Mouse (Mus musculus) left cerebral cortex, adult 2 months (tissue): ENCODE results near the gene Spns3. TPM values are rescaled to one million over a fixed set of nuclear protein-coding genes. Genes with fewer than 3 reads are reported as not detected.

ENCODE experiments used
- DNase-seq, 2 experiments: peaks; one replicate each; pipeline ENCODE4 v3.0.0; 2021 to 2022; ENCODE audit warnings: low spot score in 2 of 2, mixed read lengths in 1 of 2; ENCODE audit errors: extremely low spot score in 1 of 2
- H3K27ac ChIP-seq: fragments of 200-600 bp; 2 replicates; pipeline ENCODE4 v1.8.1; 2022
- H3K4me3 ChIP-seq: fragments of 200-600 bp; 2 replicates; pipeline ENCODE4 v1.8.1; 2022
- CTCF ChIP-seq: fragments of 200-600 bp; IDR thresholded peaks from 2 replicates; pipeline ENCODE4 v1.8.1; 2022; ENCODE audit warnings: antibody characterized with exemption, mild to moderate bottlenecking, moderate library complexity
- intact Hi-C: fragments of 180-260 bp; cut with DNase I; formaldehyde crosslinking; loops from one replicate; pipeline ENCODE4 v1.15.1; 2025
- total RNA-seq, 2 experiments: library from RNA; stranded (reverse); gene quantifications; 2 replicates each; pipeline ENCODE4 v1.2.3; 2021

The Spns3 gene
- total RNA-seq, 2 experiments from 2014 or later: 0.38 to 0.47 TPM

GRCm38 (mm10) chr11:72458502-72458901 is 91.8 kb downstream of the Spns3 start:
- intact Hi-C loops: no loop called here
- no peak for TF ChIP-seq CTCF
- DNase-seq: no peak
- Histone ChIP-seq H3K4me3 (no peak overlapping the region), H3K27ac (peak overlapping the region; percentile 21; the same call in 1 of the 2 replicates)

- no peak for DNase-seq
- intact Hi-C loops: no loop called here
- Histone ChIP-seq H3K4me3 (no peak overlapping the region), H3K27ac (peak overlapping the region; percentile 21; the same call in 1 of the 2 replicates)
- no peak for TF ChIP-seq CTCF
These were observed 92.3 kb downstream of the Spns3 start for GRCm38 (mm10) chr11:72457995-72458496.

- Histone ChIP-seq H3K27ac (peak overlapping the region; percentile 75), H3K4me3 (no peak overlapping the region)
- no peak for TF ChIP-seq CTCF
- peak in 1 of 2 experiments; percentile 57 for DNase-seq
- intact Hi-C loops: no loop called here
These were observed 94.6 kb downstream of the Spns3 start for GRCm38 (mm10) chr11:72455694-72456093.

GRCm38 (mm10) chr11:72453105-72453953 is 97.0 kb downstream of the Spns3 start:
- no peak for TF ChIP-seq CTCF
- DNase-seq: no peak
- intact Hi-C loops: no loop called here
- Histone ChIP-seq H3K4me3 (no peak overlapping the region), H3K27ac (peak overlapping the region; percentile 75)

DNA sequence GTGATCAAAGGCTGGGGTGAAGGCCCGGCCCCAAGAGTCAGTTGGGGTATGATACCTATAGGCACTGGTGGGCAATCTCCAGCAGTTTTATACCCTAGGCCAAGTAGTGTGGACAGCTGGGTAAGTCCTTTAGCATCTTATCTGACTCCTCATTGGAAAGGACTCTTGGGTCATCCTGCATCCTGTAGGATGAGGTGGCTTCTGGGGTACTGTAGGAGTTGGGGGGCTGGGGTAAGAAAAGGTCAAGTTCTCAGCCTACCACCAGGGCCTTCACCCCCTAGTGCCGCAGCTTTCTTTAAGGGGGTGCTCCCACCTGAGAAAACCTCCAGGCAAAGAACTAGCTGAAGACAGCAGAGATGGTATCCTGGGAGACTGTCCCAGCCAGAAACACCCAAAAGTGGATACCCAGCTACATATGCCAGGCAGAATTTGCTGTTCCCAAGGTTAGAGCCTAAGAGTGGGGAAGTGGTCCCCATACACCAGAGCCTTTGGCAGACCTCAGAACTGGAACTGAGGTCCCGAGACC is 98.1 kb downstream of the Spns3 start:
- H3K27ac ChIP-seq: no peak overlapping the region
- no peak overlapping the region for H3K4me3 ChIP-seq
- no peak for TF ChIP-seq CTCF
- no peak for DNase-seq
- intact Hi-C loops: no loop called here

- peak; percentile 23 for TF ChIP-seq CTCF
- intact Hi-C loops: loop anchor here (5.0 kb wide), 1 partner anchor 85 kb away; no protein-coding TSS in a partner anchor
These were observed 102.8 kb downstream of the Spns3 start for GRCm38 (mm10) chr11:72447475-72447874.

GRCm38 (mm10) chr11:72446311-72447105 is 103.8 kb downstream of the Spns3 start:
- Histone ChIP-seq H3K4me3 (no peak overlapping the region), H3K27ac (no peak overlapping the region)
- peak; percentile 73 for TF ChIP-seq CTCF
- DNase-seq: no peak
- intact Hi-C loops: loop anchor here (5.0 kb wide), 1 partner anchor 86 kb away; no protein-coding TSS in a partner anchor

More at GRCm38 (mm10) chr11:72447475-72447874, 102.8 kb downstream of the Spns3 start:
- H3K4me3 ChIP-seq: no peak overlapping the region
- no peak for DNase-seq
- H3K27ac ChIP-seq: no peak overlapping the region

Other genes with a start within 250 kb of the Spns3 start
- 1 to 10 TPM; 3.8 to 5.2 TPM for gene Xaf1, start 248.9 kb downstream of the Spns3 start, total RNA-seq
- gene Fbxo39, start 236.1 kb downstream of the Spns3 start, total RNA-seq: not detected
- gene Tekt1, start 188.1 kb downstream of the Spns3 start, total RNA-seq: 1 to 10 TPM; 2.3 to 3.6 TPM
- gene Smtnl2, start 138.8 kb downstream of the Spns3 start, total RNA-seq: 1 to 10 TPM in 1 of 2 experiments, under 1 TPM in 1; 0.33 to 1.2 TPM
- under 1 TPM; 0.18 to 0.37 TPM for gene Ggt6, start 115.0 kb downstream of the Spns3 start, total RNA-seq
- 10 to 100 TPM; 53.2 to 55.0 TPM for gene Mybbp1a, start 109.2 kb downstream of the Spns3 start, total RNA-seq
- 10 to 100 TPM; 68.2 to 70.6 TPM for gene Spns2, start 60.6 kb downstream of the Spns3 start, total RNA-seq
- 10 to 100 TPM; 51.2 to 52.2 TPM for gene Ube2g1, start 56.8 kb upstream of the Spns3 start, total RNA-seq
- 10 to 100 TPM; 34.4 to 35.4 TPM for gene Ankfy1, start 139.5 kb upstream of the Spns3 start, total RNA-seq
- 10 to 100 TPM; 15.2 to 18.0 TPM for gene Cyb5d2, start 245.6 kb upstream of the Spns3 start, total RNA-seq
- gene Zzef1, start 245.7 kb upstream of the Spns3 start, total RNA-seq: 10 to 100 TPM; 44.5 to 48.6 TPM